In the genomic region with DNA sequence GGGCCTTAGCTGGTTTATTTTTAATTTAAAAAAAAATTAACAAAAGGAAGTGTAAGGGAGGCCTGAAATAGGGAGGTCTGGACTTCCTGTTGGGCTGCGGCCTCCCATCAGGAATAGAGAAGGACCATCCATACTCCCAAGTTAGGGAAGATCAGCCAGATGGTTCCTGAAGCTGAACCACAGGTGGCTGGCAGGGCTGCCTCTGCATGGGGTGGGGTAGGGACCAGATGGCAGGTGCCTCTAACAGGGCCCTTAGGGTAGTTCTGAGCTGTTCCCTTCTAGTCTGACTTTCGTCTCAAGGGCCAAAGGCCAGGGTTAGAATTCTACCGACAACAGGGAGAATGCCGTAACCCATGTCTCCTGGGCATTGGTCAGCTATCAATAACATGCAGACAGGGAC, we compare ENCODE assay signal across 9 mouse cellular contexts. TPM values are rescaled to one million over a fixed set of nuclear protein-coding genes. Genes with fewer than 3 reads are reported as not detected.
A peak's percentile ranks its signal among the peaks of the same experiment; 100 is the strongest.
DNase-seq lines count a peak whose midpoint lies in the region; ATAC-seq and TF ChIP-seq lines count a peak whose summit lies in the region.
"Had no signal": no experiment of that assay in that cellular context is flagged by ENCODE, and none has a peak within 500 bp of the region (broad histone marks: within the 10 kb centered on the region; RNA-seq: fewer than 3 reads in every experiment).

No protein-coding gene starts in this region.

- H3K9ac ChIP-seq in heart, embryonic 15.5 days, result peak overlapping the region; percentile 71
- H3K9ac ChIP-seq in liver, embryonic 13.5 days, result no peak overlapping the region

- H3K4me3 ChIP-seq in heart, embryonic 15.5 days, result peak overlapping the region; percentile 67
- peak overlapping the region; percentile 65 for H3K4me3 ChIP-seq in embryonic fibroblast, embryonic 13.5 days (ENCODE audit: insufficient read depth, low read length)
- no peak overlapping the region for H3K4me3 ChIP-seq in liver, embryonic 13.5 days (replicated peaks)

- peaks cover 46% of the 10 kb centered on the region for H3K4me1 ChIP-seq in heart, embryonic 15.5 days (replicated peaks)
- peaks cover 6% of the 10 kb centered on the region for H3K4me1 ChIP-seq in embryonic fibroblast, embryonic 13.5 days (ENCODE audit: control insufficient read depth, insufficient read depth, low read length)
- H3K4me1 ChIP-seq in liver, embryonic 13.5 days (replicated peaks), result peaks cover 31% of the 10 kb centered on the region

- TF ChIP-seq CTCF in embryonic fibroblast, embryonic 13.5 days (IDR thresholded peaks at IDR 0.05; ENCODE audit: borderline replicate concordance, insufficient read depth, low read length), result no peak

- 78% methylated on average over 4 of the region's 4 CpGs for WGBS in heart, embryonic 15.5 days
- 78% methylated on average over 4 of the region's 4 CpGs for WGBS in liver, embryonic 13.5 days (ENCODE audit: insufficient replicate concordance)

- H3K4me2 ChIP-seq in heart, embryonic 15.5 days, result peak overlapping the region; percentile 87
- peak overlapping the region; percentile 1 for H3K4me2 ChIP-seq in liver, embryonic 13.5 days

- no peaks in the 10 kb centered on the region for H3K9me3 ChIP-seq in heart, embryonic 15.5 days (replicated peaks)
- H3K9me3 ChIP-seq in liver, embryonic 13.5 days (replicated peaks), result no peaks in the 10 kb centered on the region
- H3K9me3 ChIP-seq: G1E had no signal

- no peak for TF ChIP-seq POLR2A in embryonic fibroblast, embryonic 13.5 days (IDR thresholded peaks at IDR 0.05; ENCODE audit: low read depth, low read length)

- ATAC-seq in heart, embryonic 15.5 days (replicated peaks; ENCODE audit: insufficient number of reproducible peaks, insufficient read depth, low FRiP score, low read depth), result no peak
- no peak for ATAC-seq in liver, embryonic 13.5 days (ENCODE audit: low read depth)

- H3K36me3 ChIP-seq in heart, embryonic 15.5 days, result peaks cover 5% of the 10 kb centered on the region
- H3K36me3 ChIP-seq in liver, embryonic 13.5 days, result peaks cover 8% of the 10 kb centered on the region; the same call in 1 of the 2 replicates
- H3K36me3 ChIP-seq: G1E had no signal

- H3K27me3 ChIP-seq in heart, embryonic 15.5 days, result no peaks in the 10 kb centered on the region
- H3K27me3 ChIP-seq in liver, embryonic 13.5 days, result peaks cover 45% of the 10 kb centered on the region

- peak overlapping the region; percentile 74 for H3K27ac ChIP-seq in heart, embryonic 15.5 days
- H3K27ac ChIP-seq in embryonic fibroblast, embryonic 13.5 days (ENCODE audit: insufficient read depth, low read length), result 0 out of 2 replicates have a peak overlapping the region, but pooled peaks have one; percentile 6
- no peak overlapping the region for H3K27ac ChIP-seq in liver, embryonic 13.5 days

- DNase-seq in heart, postnatal 4 days, result no peak
- peak; percentile 89 for DNase-seq in cerebellum, adult 11 months
- DNase-seq in liver, embryonic 13.5 days, result no peak
- no peak for DNase-seq in urinary bladder, postnatal 25 days (ENCODE audit: low spot score)
- no peak for DNase-seq in right cerebral cortex, adult 2 months (ENCODE audit: low spot score in 2 of 2)
- no peak for DNase-seq in layer of hippocampus, postnatal 14 days (ENCODE audit: low spot score in 2 of 2)

RNA-seq across cellular contexts. Expression of a gene that starts 1.2 kb away (rescaled TPM):
- 132 and 138 TPM in 2 replicates for polyA plus RNA-seq in heart, embryonic 15.5 days (2015; fragmentation: Nextera tagmentation; extraction: Ambion mirVana)
- 10 to 100 TPM; 55.7 to 59.2 TPM for total RNA-seq in heart, postnatal 4 days (2021)
- polyA plus RNA-seq in embryonic fibroblast, embryonic 13.5 days (2011; ENCODE audit: insufficient read length, low read depth, missing spikeins), result 148 and 152 TPM in 2 replicates
- 12.2 and 12.5 TPM in 2 replicates for polyA plus RNA-seq in liver, embryonic 13.5 days (2015; fragmentation: Nextera tagmentation; extraction: Ambion mirVana)
- 100 to 1,000 TPM; 229 to 234 TPM for total RNA-seq in layer of hippocampus, postnatal 14 days (2021)
- total RNA-seq: G1E had no signal
- polyA plus RNA-seq: G1E had no signal

RNA-seq across cellular contexts. Expression of a gene that starts 11.0 kb away (rescaled TPM):
- 9.4 and 11.4 TPM in 2 replicates for polyA plus RNA-seq in heart, embryonic 15.5 days (2015; fragmentation: Nextera tagmentation; extraction: Ambion mirVana)
- 10 to 100 TPM; 17.2 to 21.1 TPM for total RNA-seq in heart, postnatal 4 days (2021)
- not detected in 2 replicates for polyA plus RNA-seq in embryonic fibroblast, embryonic 13.5 days (2011; ENCODE audit: insufficient read length, low read depth, missing spikeins)
- polyA plus RNA-seq in liver, embryonic 13.5 days (2015; fragmentation: Nextera tagmentation; extraction: Ambion mirVana), result 0.15 and 0.18 TPM in 2 replicates
- 10 to 100 TPM; 66.1 to 72.1 TPM for total RNA-seq in layer of hippocampus, postnatal 14 days (2021)
- polyA plus RNA-seq: G1E had no signal

RNA-seq across cellular contexts. Expression of a gene that starts 24.8 kb away (rescaled TPM):
- 79.2 and 101 TPM in 2 replicates for polyA plus RNA-seq in heart, embryonic 15.5 days (2015; fragmentation: Nextera tagmentation; extraction: Ambion mirVana)
- 100 to 1,000 TPM; 188 to 190 TPM for total RNA-seq in heart, postnatal 4 days (2021)
- polyA plus RNA-seq in embryonic fibroblast, embryonic 13.5 days (2011; ENCODE audit: insufficient read length, low read depth, missing spikeins), result 78.7 and 79.0 TPM in 2 replicates
- polyA plus RNA-seq in liver, embryonic 13.5 days (2015; fragmentation: Nextera tagmentation; extraction: Ambion mirVana), result 10.5 and 12.0 TPM in 2 replicates
- 10 to 100 TPM; 11.5 to 16.1 TPM for total RNA-seq in layer of hippocampus, postnatal 14 days (2021)
- total RNA-seq: G1E had no signal
- polyA plus RNA-seq: G1E had no signal

RNA-seq across cellular contexts. Expression of a gene that starts 27.6 kb away (rescaled TPM):
- 0.10 and 0.28 TPM in 2 replicates for polyA plus RNA-seq in heart, embryonic 15.5 days (2015; fragmentation: Nextera tagmentation; extraction: Ambion mirVana)
- under 1 TPM; 0.11 to 0.24 TPM for total RNA-seq in heart, postnatal 4 days (2021)
- 0.25 TPM in 1 of 2 replicates, not detected in the other for polyA plus RNA-seq in embryonic fibroblast, embryonic 13.5 days (2011; ENCODE audit: insufficient read length, low read depth, missing spikeins)
- 0.05 TPM in 2 replicates for polyA plus RNA-seq in liver, embryonic 13.5 days (2015; fragmentation: Nextera tagmentation; extraction: Ambion mirVana)
- total RNA-seq in layer of hippocampus, postnatal 14 days (2021), result 10 to 100 TPM in 1 of 2 experiments, 1 to 10 TPM in 1; 7.1 to 13.0 TPM
- polyA plus RNA-seq: G1E had no signal
